Comparison of ENCODE assay signal across 13 mouse cellular contexts in genomic region chr7:84096501-84096900, GRCm38 (mm10). TPM values are rescaled to one million over a fixed set of nuclear protein-coding genes. Genes with fewer than 3 reads are reported as not detected.
DNase-seq lines count a peak whose midpoint lies in the region; ATAC-seq and TF ChIP-seq lines count a peak whose summit lies in the region.
"Had no signal": no experiment of that assay in that cellular context is flagged by ENCODE, and none has a peak within 500 bp of the region (broad histone marks: within the 10 kb centered on the region; RNA-seq: fewer than 3 reads in every experiment).

No protein-coding gene starts in this region.

- no peaks in the 10 kb centered on the region for H3K9me3 ChIP-seq in forebrain, embryonic 16.5 days (ENCODE audit: control insufficient read depth, low read length)
- no peaks in the 10 kb centered on the region for H3K9me3 ChIP-seq in midbrain, embryonic 15.5 days
- H3K9me3 ChIP-seq: embryonic facial prominence, embryonic 12.5 days; hindbrain, embryonic 10.5 days; limb, embryonic 13.5 days; stomach, embryonic 15.5 days had no signal

- no peak overlapping the region for H3K4me3 ChIP-seq in gastrocnemius, adult 2 months
- H3K4me3 ChIP-seq in forebrain, embryonic 16.5 days (replicated peaks; ENCODE audit: low read length), result no peak overlapping the region
- H3K4me3 ChIP-seq in midbrain, embryonic 15.5 days, result no peak overlapping the region
- H3K4me3 ChIP-seq: embryonic facial prominence, embryonic 12.5 days; hindbrain, embryonic 10.5 days; limb, embryonic 13.5 days; stomach, embryonic 15.5 days had no signal

- no peak overlapping the region for H3K9ac ChIP-seq in forebrain, embryonic 16.5 days (replicated peaks; ENCODE audit: low read depth, low read length)
- H3K9ac ChIP-seq in midbrain, embryonic 15.5 days, result no peak overlapping the region
- H3K9ac ChIP-seq: embryonic facial prominence, embryonic 12.5 days; limb, embryonic 13.5 days; stomach, embryonic 15.5 days had no signal

- in situ Hi-C loops in Patski (cut with MboI; ENCODE audit: low pct_unique_long_range_greater_than_20kb), result no loop called here

- DNase-seq in gastrocnemius, adult 2 months, result peak; percentile 57
- no peak for DNase-seq in gastrocnemius, postnatal 36 days
- peak; percentile 90 for DNase-seq in left cerebral cortex, postnatal 4 days
- DNase-seq in left cerebral cortex, adult 11 months (ENCODE audit: low spot score), result no peak
- no peak for DNase-seq in Patski (ENCODE audit: low read depth, low spot score)
- DNase-seq in cerebellum, postnatal 36 days, result peak; percentile 70 to 76
- DNase-seq: retina, postnatal 1 day had no signal

- H3K36me3 ChIP-seq in forebrain, embryonic 16.5 days (ENCODE audit: control insufficient read depth, insufficient read depth), result no peaks in the 10 kb centered on the region
- no peaks in the 10 kb centered on the region for H3K36me3 ChIP-seq in midbrain, embryonic 15.5 days (replicated peaks)
- H3K36me3 ChIP-seq: embryonic facial prominence, embryonic 12.5 days; hindbrain, embryonic 10.5 days; limb, embryonic 13.5 days; stomach, embryonic 15.5 days had no signal

- H3K27me3 ChIP-seq in Patski, result no peaks in the 10 kb centered on the region
- no peaks in the 10 kb centered on the region for H3K27me3 ChIP-seq in forebrain, embryonic 16.5 days (replicated peaks; ENCODE audit: control insufficient read depth, insufficient read depth, low read length)
- H3K27me3 ChIP-seq in midbrain, embryonic 15.5 days (replicated peaks), result no peaks in the 10 kb centered on the region
- H3K27me3 ChIP-seq: embryonic facial prominence, embryonic 12.5 days; limb, embryonic 13.5 days; stomach, embryonic 15.5 days had no signal

- no peak overlapping the region for H3K27ac ChIP-seq in gastrocnemius, adult 2 months
- H3K27ac ChIP-seq in forebrain, embryonic 16.5 days (ENCODE audit: low read length), result no peak overlapping the region
- no peak overlapping the region for H3K27ac ChIP-seq in midbrain, embryonic 15.5 days
- H3K27ac ChIP-seq: embryonic facial prominence, embryonic 12.5 days; hindbrain, embryonic 10.5 days; limb, embryonic 13.5 days; stomach, embryonic 15.5 days had no signal

- no peaks in the 10 kb centered on the region for H3K4me1 ChIP-seq in forebrain, embryonic 16.5 days (replicated peaks; ENCODE audit: control insufficient read depth, insufficient read depth, low read length)
- no peaks in the 10 kb centered on the region for H3K4me1 ChIP-seq in midbrain, embryonic 15.5 days
- H3K4me1 ChIP-seq: embryonic facial prominence, embryonic 12.5 days; hindbrain, embryonic 10.5 days; limb, embryonic 13.5 days; stomach, embryonic 15.5 days had no signal

- H3K4me2 ChIP-seq in forebrain, embryonic 16.5 days (ENCODE audit: low read length), result no peak overlapping the region
- H3K4me2 ChIP-seq in midbrain, embryonic 15.5 days, result no peak overlapping the region
- H3K4me2 ChIP-seq: embryonic facial prominence, embryonic 12.5 days; limb, embryonic 13.5 days; stomach, embryonic 15.5 days had no signal

- POLR2A ChIA-PET in Patski (lab: Charles Lee), result no interaction called here

- CTCF ChIA-PET in Patski (lab: Charles Lee), result no interaction called here

- no peak for TF ChIP-seq CTCF in gastrocnemius, adult 2 months (IDR thresholded peaks at IDR 0.05)
- TF ChIP-seq CTCF in Patski (IDR thresholded peaks at IDR 0.05), result no peak

- intact Hi-C loops in gastrocnemius, adult 2 months (cut with DNase I), result no loop called here
- intact Hi-C loops in gastrocnemius, postnatal 36 days (cut with DNase I), result no loop called here
- intact Hi-C loops in left cerebral cortex, postnatal 4 days (cut with DNase I), result no loop called here

- peak; percentile 39 for ATAC-seq in Patski
- no peak for ATAC-seq in forebrain, embryonic 16.5 days
- no peak for ATAC-seq in midbrain, embryonic 15.5 days (replicated peaks)

- 55% methylated on average over 6 of the region's 6 CpGs for WGBS in forebrain, embryonic 16.5 days
- 62% methylated on average over 6 of the region's 6 CpGs for WGBS in midbrain, embryonic 15.5 days

RNA-seq across cellular contexts. Expression of gene Cemip, which starts 10.2 kb away (rescaled TPM):
- total RNA-seq in gastrocnemius, adult 2 months (2021), result not detected
- under 1 TPM in 1 of 2 experiments, not detected in 1; 0.05 TPM for total RNA-seq in gastrocnemius, postnatal 36 days (2021)
- total RNA-seq in left cerebral cortex, postnatal 4 days (2021), result 10 to 100 TPM; 10.1 to 11.8 TPM
- polyA plus RNA-seq in Patski (2021), result 52.6 TPM
- 0.51 and 0.60 TPM in 2 replicates for polyA plus RNA-seq in forebrain, embryonic 16.5 days (2015; fragmentation: Nextera tagmentation; extraction: Ambion mirVana)
- polyA plus RNA-seq in midbrain, embryonic 15.5 days (2015; fragmentation: Nextera tagmentation; extraction: Ambion mirVana), result 0.50 and 0.61 TPM in 2 replicates

RNA-seq across cellular contexts. Expression of gene Abhd17c, which starts 55.2 kb away (rescaled TPM):
- 1 to 10 TPM; 6.4 to 9.3 TPM for total RNA-seq in gastrocnemius, adult 2 months (2021)
- 1 to 10 TPM; 5.3 to 6.5 TPM for total RNA-seq in gastrocnemius, postnatal 36 days (2021)
- 100 to 1,000 TPM; 108 to 112 TPM for total RNA-seq in left cerebral cortex, postnatal 4 days (2021)
- polyA plus RNA-seq in Patski (2021), result 77.6 TPM
- 26.2 and 36.1 TPM in 2 replicates for polyA plus RNA-seq in forebrain, embryonic 16.5 days (2015; fragmentation: Nextera tagmentation; extraction: Ambion mirVana)
- polyA plus RNA-seq in midbrain, embryonic 15.5 days (2015; fragmentation: Nextera tagmentation; extraction: Ambion mirVana), result 69.9 and 74.4 TPM in 2 replicates

Comparison
In these comparisons a context has a peak if more than half of its experiments do, and no peak if none do; other contexts are left out.
1. DNase-seq: peak in gastrocnemius, adult 2 months (single experiment), left cerebral cortex, postnatal 4 days (single experiment) and cerebellum, postnatal 36 days (2 of 2); none in gastrocnemius, postnatal 36 days (0 of 2), left cerebral cortex, adult 11 months (single experiment) and Patski (single experiment).
2. RNA of gene Cemip, which starts 10.2 kb away (total RNA-seq): 10.1 to 11.8 TPM in left cerebral cortex, postnatal 4 days; 0.05 TPM in gastrocnemius, postnatal 36 days and not detected in gastrocnemius, adult 2 months; every median in the first group is over 10 times any median in the second.
3. RNA of gene Abhd17c, which starts 55.2 kb away (total RNA-seq): 108 to 112 TPM in left cerebral cortex, postnatal 4 days; 6.4 to 9.3 TPM in gastrocnemius, adult 2 months and 5.3 to 6.5 TPM in gastrocnemius, postnatal 36 days; every median in the first group is over 10 times any median in the second.